ENCODE assay signal across 13 mouse cellular contexts in the genomic region with DNA sequence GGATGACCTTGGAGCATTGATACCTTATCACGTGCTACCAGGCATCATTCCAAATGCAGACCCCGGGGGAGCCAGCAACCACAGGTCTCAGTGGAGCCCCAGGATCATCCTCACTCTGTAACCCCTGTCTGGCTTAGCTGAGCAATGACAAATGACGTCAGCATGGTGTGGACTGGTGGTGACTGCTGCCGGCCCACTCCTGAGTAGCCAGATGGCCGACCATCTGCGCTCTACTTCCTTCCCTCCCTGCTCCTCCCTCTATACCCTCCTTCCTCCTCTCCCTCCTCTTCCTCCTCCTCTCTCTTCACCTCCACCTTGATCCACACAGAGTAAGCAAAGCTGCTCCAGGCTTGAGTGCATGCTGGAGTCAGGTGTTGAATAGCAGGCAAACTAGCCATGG. TPM values are rescaled to one million over a fixed set of nuclear protein-coding genes. Genes with fewer than 3 reads are reported as not detected.
DNase-seq lines count a peak whose midpoint lies in the region; ATAC-seq and TF ChIP-seq lines count a peak whose summit lies in the region.
"Had no signal": no experiment of that assay in that cellular context is flagged by ENCODE, and none has a peak within 500 bp of the region (broad histone marks: within the 10 kb centered on the region; RNA-seq: fewer than 3 reads in every experiment).

No protein-coding gene starts in this region.

- H3K9me3 ChIP-seq in forebrain, embryonic 15.5 days: no peaks in the 10 kb centered on the region
- H3K9me3 ChIP-seq in forebrain, postnatal 0 days (ENCODE audit: low read length): 0 out of 2 replicates have a peak, but pooled peaks cover 2% of the 10 kb centered on the region
- 0 out of 2 replicates have a peak, but pooled peaks cover 3% of the 10 kb centered on the region for H3K9me3 ChIP-seq in hindbrain, embryonic 13.5 days
- H3K9me3 ChIP-seq: heart, embryonic 10.5 days had no signal

- no peak overlapping the region for H3K4me3 ChIP-seq in forebrain, embryonic 15.5 days
- H3K4me3 ChIP-seq in forebrain, postnatal 0 days (ENCODE audit: low read depth, low read length): no peak overlapping the region
- H3K4me3 ChIP-seq in hindbrain, embryonic 13.5 days: no peak overlapping the region
- H3K4me3 ChIP-seq: embryonic facial prominence, embryonic 12.5 days; heart, embryonic 10.5 days; liver, embryonic 15.5 days had no signal

- DNase-seq in forebrain, postnatal 0 days: no peak
- peak; percentile 49 for DNase-seq in right cerebral cortex, postnatal 25 days
- DNase-seq in right cerebral cortex, postnatal 4 days: no peak
- DNase-seq in lung, postnatal 25 days (ENCODE audit: low spot score): no peak
- DNase-seq in gastrocnemius, postnatal 14 days: no peak

- TF ChIP-seq CTCF in forebrain, postnatal 0 days (IDR thresholded peaks at IDR 0.05; ENCODE audit: low read depth): no peak

- 57% methylated on average over 6 of the region's 6 CpGs for WGBS in forebrain, embryonic 15.5 days
- WGBS in forebrain, postnatal 0 days: 63% methylated on average over 6 of the region's 6 CpGs
- WGBS in hindbrain, embryonic 13.5 days: 45% methylated on average over 6 of the region's 6 CpGs

- no peaks in the 10 kb centered on the region for H3K36me3 ChIP-seq in forebrain, embryonic 15.5 days
- no peaks in the 10 kb centered on the region for H3K36me3 ChIP-seq in forebrain, postnatal 0 days (ENCODE audit: insufficient read depth)
- no peaks in the 10 kb centered on the region for H3K36me3 ChIP-seq in hindbrain, embryonic 13.5 days
- H3K36me3 ChIP-seq: embryonic facial prominence, embryonic 12.5 days; heart, embryonic 10.5 days; liver, embryonic 15.5 days had no signal

- no peak for ATAC-seq in forebrain, embryonic 15.5 days (replicated peaks)
- no peak for ATAC-seq in forebrain, postnatal 0 days
- ATAC-seq in hindbrain, embryonic 13.5 days (ENCODE audit: low FRiP score): no peak; the same call in 1 of the 2 replicates
- ATAC-seq in activated CD4-positive, CD25-positive, alpha-beta regulatory T cell, adult 4 months: no peak
- ATAC-seq: intestine, embryonic 16.5 days; Patski had no signal

- no peak overlapping the region for H3K9ac ChIP-seq in forebrain, embryonic 15.5 days (replicated peaks)
- H3K9ac ChIP-seq in forebrain, postnatal 0 days: no peak overlapping the region
- no peak overlapping the region for H3K9ac ChIP-seq in hindbrain, embryonic 13.5 days
- H3K9ac ChIP-seq: embryonic facial prominence, embryonic 12.5 days; liver, embryonic 15.5 days had no signal

- no peaks in the 10 kb centered on the region for H3K27me3 ChIP-seq in forebrain, embryonic 15.5 days
- H3K27me3 ChIP-seq in forebrain, postnatal 0 days (ENCODE audit: insufficient read depth, low read length): no peaks in the 10 kb centered on the region
- no peaks in the 10 kb centered on the region for H3K27me3 ChIP-seq in hindbrain, embryonic 13.5 days
- H3K27me3 ChIP-seq: embryonic facial prominence, embryonic 12.5 days; liver, embryonic 15.5 days; Patski had no signal

- intact Hi-C loops in gastrocnemius, postnatal 14 days (cut with DNase I; ENCODE audit: low total_unique reads): no loop called here

- H3K4me2 ChIP-seq in forebrain, embryonic 15.5 days (replicated peaks): no peak overlapping the region
- H3K4me2 ChIP-seq in forebrain, postnatal 0 days (ENCODE audit: low read depth): no peak overlapping the region
- H3K4me2 ChIP-seq in hindbrain, embryonic 13.5 days: no peak overlapping the region
- H3K4me2 ChIP-seq: embryonic facial prominence, embryonic 12.5 days; liver, embryonic 15.5 days had no signal

- peak overlapping the region; percentile 51; the same call in 1 of the 2 replicates for H3K27ac ChIP-seq in forebrain, embryonic 15.5 days (replicated peaks)
- H3K27ac ChIP-seq in forebrain, postnatal 0 days (ENCODE audit: low read depth, low read length): no peak overlapping the region
- peak overlapping the region; percentile 69; the same call in 1 of the 2 replicates for H3K27ac ChIP-seq in hindbrain, embryonic 13.5 days
- H3K27ac ChIP-seq: embryonic facial prominence, embryonic 12.5 days; heart, embryonic 10.5 days; liver, embryonic 15.5 days had no signal

- peaks cover 51% of the 10 kb centered on the region for H3K4me1 ChIP-seq in forebrain, embryonic 15.5 days
- peaks cover 6% of the 10 kb centered on the region; the same call in 1 of the 2 replicates for H3K4me1 ChIP-seq in forebrain, postnatal 0 days (ENCODE audit: insufficient read depth)
- peaks cover 55% of the 10 kb centered on the region for H3K4me1 ChIP-seq in hindbrain, embryonic 13.5 days (replicated peaks)
- H3K4me1 ChIP-seq: liver, embryonic 15.5 days had no signal

RNA-seq across cellular contexts. Expression of a gene that starts 43.7 kb away (rescaled TPM):
- 30.2 and 31.6 TPM in 2 replicates for polyA plus RNA-seq in forebrain, embryonic 15.5 days (2015; fragmentation: Nextera tagmentation; extraction: Ambion mirVana)
- 12.7 and 13.4 TPM in 2 replicates for total RNA-seq in forebrain, postnatal 0 days (2014; rRNA removed)
- polyA plus RNA-seq in forebrain, postnatal 0 days (2015; fragmentation: Nextera tagmentation; extraction: Ambion mirVana): 11.6 and 16.8 TPM in 2 replicates
- polyA plus RNA-seq in hindbrain, embryonic 13.5 days (2015; fragmentation: Nextera tagmentation; extraction: Ambion mirVana): 24.8 and 25.1 TPM in 2 replicates
- total RNA-seq in gastrocnemius, postnatal 14 days (2021): 10 to 100 TPM; 85.9 to 97.7 TPM
- 1 to 10 TPM; 2.9 to 8.0 TPM for polyA plus RNA-seq in activated CD4-positive, CD25-positive, alpha-beta regulatory T cell, adult 4 months (2017; shearing (Covaris generic))
